Mouse (Mus musculus) liver, embryonic 14.5 days (tissue): ENCODE results near the gene Btbd1.

Experiments
- CTCF ChIP-seq: IDR thresholded peaks from 2 replicates; pipeline ENCODE4 v1.5.1; 2016; ENCODE audit warnings: antibody characterized with exemption, low read depth, control low read depth
- EP300 ChIP-seq: IDR thresholded peaks from 2 replicates; pipeline ENCODE4 v1.6.1; 2016; ENCODE audit warnings: antibody characterized with exemption, low read depth

GRCm38 (mm10) chr7:81775325-81775724 is 53.9 kb downstream of the Btbd1 start:
- TF ChIP-seq CTCF (no peak), EP300 (no peak)
